Mouse (Mus musculus): ENCODE measurements around the gene Unc13d.

DNA sequence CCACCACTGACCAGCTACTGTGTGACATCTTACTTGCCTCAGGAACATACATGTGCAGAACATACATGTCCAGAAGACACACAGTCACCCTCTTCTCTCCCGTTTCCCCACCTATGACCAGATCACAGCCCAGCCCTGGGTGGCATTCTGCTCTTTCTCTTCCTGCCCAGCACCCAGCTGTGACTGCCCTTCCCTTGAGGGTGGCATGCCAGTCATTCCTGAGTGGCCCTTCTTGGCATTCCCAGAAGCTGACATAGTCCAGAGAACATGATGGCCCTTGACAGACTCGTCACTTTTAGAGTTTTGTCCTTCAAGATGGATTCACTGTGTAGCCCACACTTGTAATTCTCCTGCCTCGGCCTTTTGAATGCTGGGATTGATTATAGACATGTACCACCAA, 5.2 kb downstream of the Unc13d start:
- TF ChIP-seq POLR2A (IDR thresholded peaks at IDR 0.05; ENCODE audit: borderline replicate concordance, extremely low read depth, low read depth, low read length) (no peak), CTCF (IDR thresholded peaks at IDR 0.05; ENCODE audit: insufficient read depth, low read length) (no peak)

All from lung, adult 2 months (tissue).